Mouse (Mus musculus): Measurements from ENCODE around the gene 4930522L14Rik. TPM values are rescaled to one million over a fixed set of nuclear protein-coding genes. Genes with fewer than 3 reads are reported as not detected.
"Not testable (repeated sequence)": the region's sequence is repeated elsewhere in the genome, so short reads cannot be mapped to it uniquely, and the experiment has no call there.

Gene 4930522L14Rik
- polyA plus RNA-seq (2015; fragmentation: Nextera tagmentation; extraction: Ambion mirVana) = 3.4 and 4.3 TPM in 2 replicates

DNA sequence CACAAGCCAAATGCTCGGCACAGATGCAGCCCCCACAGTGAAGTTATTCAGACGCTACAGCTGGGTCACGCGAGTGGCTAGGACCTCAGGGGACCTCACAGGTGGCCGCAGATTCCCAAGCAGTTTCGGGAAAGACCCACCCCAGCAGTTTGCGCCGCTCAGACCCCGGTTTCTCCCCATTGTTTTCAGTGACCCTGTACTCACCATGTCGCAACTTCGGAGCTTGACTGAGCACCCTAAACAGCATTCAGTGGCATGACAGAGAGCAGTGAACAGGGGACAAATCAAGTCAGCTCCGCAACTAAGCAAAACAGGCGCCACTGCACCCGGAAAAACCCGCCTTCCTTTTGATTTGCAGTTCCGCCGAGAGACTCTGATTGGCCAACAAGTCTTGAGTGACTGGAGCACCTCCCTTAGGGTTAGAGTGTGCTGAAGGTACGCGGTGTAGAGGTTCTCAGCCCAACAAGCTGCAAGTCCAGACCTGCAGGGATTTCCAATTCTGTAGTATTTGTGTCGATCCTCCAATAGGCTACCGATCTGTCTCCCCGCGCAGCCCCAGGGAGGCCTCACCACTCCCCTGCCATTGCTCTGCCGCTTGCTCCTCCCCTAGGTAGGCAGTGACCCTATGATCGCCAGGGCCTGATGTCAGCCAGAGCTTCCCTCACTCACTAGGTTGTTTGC lies at the start of gene 4930522L14Rik:
Gene 4930522L14Rik, minus strand, starts transcription at position 496 of the 681 bp plus-strand sequence.
- under 1% methylated on average over 25 of the region's 25 CpGs for WGBS
- H3K9me3 ChIP-seq; H3K36me3 ChIP-seq (replicated peaks); H3K27ac ChIP-seq; H3K27me3 ChIP-seq (replicated peaks); H3K4me1 ChIP-seq: not testable (repeated sequence)
- H3K9ac ChIP-seq = peak within 1 kb of the TSS; percentile 51
- H3K4me2 ChIP-seq = peak within 1 kb of the TSS; percentile 76
- H3K4me3 ChIP-seq = peak within 1 kb of the TSS; percentile 60
- peak; percentile 98 for ATAC-seq (replicated peaks)

DNA sequence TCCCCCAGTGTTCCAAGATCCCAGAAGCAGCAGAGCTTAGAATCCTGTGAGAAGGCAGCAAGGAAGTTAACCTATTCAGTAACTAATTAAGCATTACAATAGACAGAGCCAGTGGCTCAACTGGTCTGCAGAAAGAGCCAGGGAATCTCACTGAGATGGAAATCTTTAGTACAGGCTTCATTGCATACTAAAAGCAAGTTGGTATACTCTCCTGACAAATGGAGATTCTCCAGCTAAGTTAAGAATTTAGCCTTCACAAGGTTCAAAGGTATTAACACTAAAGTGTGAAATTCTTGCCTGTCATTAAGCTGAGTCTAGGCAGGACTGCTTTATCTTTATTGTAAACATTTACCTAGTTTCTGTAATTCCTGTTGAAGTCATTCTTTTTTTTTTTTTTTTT lies 49.8 kb upstream of the 4930522L14Rik start:
- H3K27ac ChIP-seq; H3K4me3 ChIP-seq; H3K4me2 ChIP-seq; H3K36me3 ChIP-seq (replicated peaks); ATAC-seq (replicated peaks); H3K4me1 ChIP-seq; H3K27me3 ChIP-seq (replicated peaks); H3K9me3 ChIP-seq; H3K9ac ChIP-seq: not testable (repeated sequence)

DNA sequence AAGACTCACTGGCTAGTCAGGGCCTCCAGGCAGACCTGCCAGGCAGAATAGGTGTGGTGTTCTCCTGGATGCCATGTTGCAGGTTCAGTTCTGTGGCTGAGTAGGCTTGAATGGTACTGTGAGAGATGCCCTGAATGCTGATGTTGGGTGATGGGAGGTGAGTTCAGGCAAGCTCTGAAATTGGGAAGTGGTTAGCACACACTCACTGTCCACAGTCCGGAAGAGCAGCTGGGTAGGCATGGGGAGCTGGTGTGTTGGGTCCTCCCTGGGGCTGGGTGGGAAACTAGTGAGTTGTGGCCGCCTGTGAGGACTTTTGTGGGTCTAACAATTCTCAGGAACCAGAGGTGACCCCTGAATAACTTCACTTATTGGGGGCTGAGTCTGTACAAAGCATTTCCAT lies 48.3 kb upstream of the 4930522L14Rik start:
- not testable (repeated sequence) for ATAC-seq (replicated peaks); H3K4me3 ChIP-seq; H3K4me2 ChIP-seq; H3K4me1 ChIP-seq; H3K9me3 ChIP-seq; H3K27me3 ChIP-seq (replicated peaks); H3K36me3 ChIP-seq (replicated peaks); H3K27ac ChIP-seq; H3K9ac ChIP-seq
- 65% methylated on average over 2 of the region's 2 CpGs for WGBS

DNA sequence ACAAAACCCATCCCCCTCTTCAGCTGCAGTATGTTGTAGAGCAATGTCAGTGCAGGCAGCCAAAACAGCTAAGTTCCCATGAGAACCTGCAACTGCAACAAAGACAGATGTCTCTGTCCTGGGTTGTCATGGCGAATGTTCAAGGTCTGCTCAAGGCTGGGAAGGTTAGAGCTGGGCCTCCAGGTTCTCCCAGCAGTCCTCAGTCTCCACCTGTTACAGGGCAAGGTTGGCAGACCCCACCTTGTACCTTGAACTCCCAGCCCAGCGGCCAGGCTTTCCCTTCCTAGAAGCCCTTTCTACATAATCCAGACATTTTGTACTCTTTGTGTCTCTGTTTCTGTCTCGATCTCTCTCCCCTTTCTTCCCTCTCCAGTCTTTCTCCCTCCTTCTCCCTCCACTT lies 45.3 kb upstream of the 4930522L14Rik start:
- H3K4me3 ChIP-seq; H3K27me3 ChIP-seq (replicated peaks); H3K4me1 ChIP-seq; H3K36me3 ChIP-seq (replicated peaks); H3K9me3 ChIP-seq; H3K4me2 ChIP-seq; H3K9ac ChIP-seq; ATAC-seq (replicated peaks); H3K27ac ChIP-seq: not testable (repeated sequence)
- WGBS = 89% methylated on average over 3 of the region's 3 CpGs

DNA sequence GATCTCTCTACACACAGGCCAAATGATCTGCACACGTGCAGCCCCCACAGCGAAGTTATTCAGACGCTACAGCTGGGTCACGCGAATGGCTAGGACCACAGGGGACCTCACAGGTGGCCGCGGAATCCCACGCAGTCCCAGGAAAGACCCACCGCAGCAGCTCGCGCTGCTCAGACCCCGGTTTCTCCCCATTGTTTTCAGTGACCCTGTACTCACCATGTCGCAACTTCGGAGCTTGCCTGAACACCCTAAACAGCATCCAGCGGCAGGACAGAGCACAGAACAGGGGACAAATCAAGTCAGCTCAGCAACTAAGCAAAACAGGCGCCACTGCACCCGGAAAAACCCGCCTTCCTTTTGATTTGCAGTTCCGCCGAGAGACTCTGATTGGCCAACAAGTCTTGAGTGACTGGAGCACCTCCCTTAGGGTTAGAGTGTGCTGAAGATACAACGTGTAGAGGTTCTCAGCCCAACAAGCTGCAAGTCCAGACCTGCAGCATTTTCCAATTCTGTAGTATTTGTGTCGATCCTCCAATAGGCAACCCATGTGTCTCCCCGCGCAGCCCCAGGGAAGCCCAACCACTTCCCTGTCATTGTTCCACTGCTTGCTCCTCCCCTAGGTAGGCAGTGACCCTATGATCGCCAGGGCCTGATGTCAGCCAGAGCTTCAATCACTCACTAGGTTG lies 44.4 kb upstream of the 4930522L14Rik start:
- ATAC-seq (replicated peaks) = peak; percentile 97
- Histone ChIP-seq H3K9ac (peak overlapping the region; percentile 49), H3K4me3 (peak overlapping the region; percentile 61), H3K4me2 (peak overlapping the region; percentile 80)
- H3K27ac ChIP-seq; H3K27me3 ChIP-seq (replicated peaks); H3K36me3 ChIP-seq (replicated peaks); H3K4me1 ChIP-seq; H3K9me3 ChIP-seq: not testable (repeated sequence)
- WGBS = 2% methylated on average over 25 of the region's 25 CpGs

DNA sequence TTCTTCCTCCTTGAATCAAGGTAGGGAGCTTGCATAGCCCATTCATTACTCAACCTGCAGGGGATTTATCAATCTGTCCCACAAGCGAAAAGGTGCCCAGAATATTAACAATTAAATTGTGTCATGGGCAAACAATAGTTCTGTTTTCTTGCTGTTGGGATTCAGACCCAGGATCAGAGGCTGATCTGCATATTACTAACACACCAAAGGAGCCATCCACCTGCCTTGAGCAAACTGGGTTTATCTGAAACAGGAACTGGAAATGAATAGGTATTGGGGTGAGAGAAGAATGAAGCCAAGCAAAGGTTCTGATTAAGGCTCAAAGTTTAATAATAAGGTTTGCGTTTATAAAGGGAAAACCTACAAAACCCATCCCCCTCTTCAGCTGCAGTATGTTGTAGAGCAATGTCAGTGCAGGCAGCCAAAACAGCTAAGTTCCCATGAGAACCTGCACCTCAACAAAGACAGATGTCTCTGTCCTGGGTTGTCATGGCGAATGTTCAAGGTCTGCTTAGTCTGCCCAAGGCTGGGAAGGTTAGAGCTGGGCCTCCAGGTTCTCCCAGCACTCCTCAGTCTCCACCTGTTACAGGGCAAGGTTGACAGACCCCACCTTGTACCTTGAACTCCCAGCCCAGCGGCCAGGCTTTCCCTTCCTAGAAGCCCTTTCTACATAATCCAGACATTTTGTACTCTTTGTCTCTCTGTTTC lies 541 bp upstream of the 4930522L14Rik start:
- H3K27ac ChIP-seq; H3K36me3 ChIP-seq (replicated peaks); H3K27me3 ChIP-seq (replicated peaks); H3K4me1 ChIP-seq; H3K9me3 ChIP-seq; H3K9ac ChIP-seq: not testable (repeated sequence)
- peak overlapping the region; percentile 60 for H3K4me3 ChIP-seq
- peak overlapping the region; percentile 76 for H3K4me2 ChIP-seq
- ATAC-seq (replicated peaks) = peak; percentile 48; the same call in 1 of the 2 replicates
- 63% methylated on average over 4 of the region's 4 CpGs for WGBS

DNA sequence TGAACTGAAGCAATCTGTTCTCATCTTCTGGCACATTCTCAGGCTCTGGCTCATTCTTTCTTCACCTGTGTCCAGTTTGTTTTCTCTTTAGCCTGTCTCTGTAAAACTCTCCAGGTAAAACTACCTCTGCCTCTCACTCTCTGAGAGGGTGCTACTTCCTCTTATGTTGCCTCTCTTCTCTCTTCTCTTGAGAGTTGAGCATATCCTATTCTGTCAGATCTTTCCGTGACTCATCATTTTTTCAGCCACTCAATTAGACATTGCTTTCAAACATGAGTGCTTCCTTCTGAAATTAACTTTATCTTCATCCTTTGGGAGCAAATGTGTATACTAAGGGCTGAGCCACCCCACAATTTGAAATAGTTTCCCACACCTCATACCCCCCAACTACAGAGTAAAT lies 6.6 kb downstream of the 4930522L14Rik start:
- peaks cover 14% of the 10 kb centered on the region; the same call in 1 of the 2 replicates for H3K9me3 ChIP-seq
- not testable (repeated sequence) for H3K4me2 ChIP-seq; H3K36me3 ChIP-seq (replicated peaks); H3K27ac ChIP-seq; H3K4me1 ChIP-seq; ATAC-seq (replicated peaks); H3K4me3 ChIP-seq; H3K9ac ChIP-seq; H3K27me3 ChIP-seq (replicated peaks)
- 90% methylated on average over 1 of the region's 1 CpGs for WGBS

DNA sequence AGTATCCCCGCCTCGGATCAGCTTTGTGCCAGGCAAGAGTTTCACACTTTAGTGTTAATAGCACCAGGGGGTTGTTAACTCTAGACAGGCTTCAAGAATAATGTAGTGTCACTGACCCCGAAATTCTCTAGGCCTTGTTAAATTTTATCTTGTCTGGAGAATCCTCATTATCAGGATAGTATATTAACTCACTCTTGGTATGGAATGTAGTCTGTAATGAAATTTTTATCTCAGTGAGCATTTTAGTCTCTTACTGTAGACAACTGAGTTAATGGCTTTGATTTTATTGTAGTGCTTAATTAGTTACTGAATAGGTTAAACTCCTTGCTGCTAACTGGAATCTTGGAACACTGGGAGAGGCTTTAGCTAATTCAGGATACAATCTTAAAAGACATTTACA lies 34.3 kb downstream of the 4930522L14Rik start:
- H3K4me3 ChIP-seq; H3K27ac ChIP-seq; H3K27me3 ChIP-seq (replicated peaks); H3K36me3 ChIP-seq (replicated peaks); H3K9ac ChIP-seq; H3K9me3 ChIP-seq; ATAC-seq (replicated peaks); H3K4me1 ChIP-seq; H3K4me2 ChIP-seq: not testable (repeated sequence)
- WGBS = 84% methylated on average over 3 of the region's 3 CpGs

DNA sequence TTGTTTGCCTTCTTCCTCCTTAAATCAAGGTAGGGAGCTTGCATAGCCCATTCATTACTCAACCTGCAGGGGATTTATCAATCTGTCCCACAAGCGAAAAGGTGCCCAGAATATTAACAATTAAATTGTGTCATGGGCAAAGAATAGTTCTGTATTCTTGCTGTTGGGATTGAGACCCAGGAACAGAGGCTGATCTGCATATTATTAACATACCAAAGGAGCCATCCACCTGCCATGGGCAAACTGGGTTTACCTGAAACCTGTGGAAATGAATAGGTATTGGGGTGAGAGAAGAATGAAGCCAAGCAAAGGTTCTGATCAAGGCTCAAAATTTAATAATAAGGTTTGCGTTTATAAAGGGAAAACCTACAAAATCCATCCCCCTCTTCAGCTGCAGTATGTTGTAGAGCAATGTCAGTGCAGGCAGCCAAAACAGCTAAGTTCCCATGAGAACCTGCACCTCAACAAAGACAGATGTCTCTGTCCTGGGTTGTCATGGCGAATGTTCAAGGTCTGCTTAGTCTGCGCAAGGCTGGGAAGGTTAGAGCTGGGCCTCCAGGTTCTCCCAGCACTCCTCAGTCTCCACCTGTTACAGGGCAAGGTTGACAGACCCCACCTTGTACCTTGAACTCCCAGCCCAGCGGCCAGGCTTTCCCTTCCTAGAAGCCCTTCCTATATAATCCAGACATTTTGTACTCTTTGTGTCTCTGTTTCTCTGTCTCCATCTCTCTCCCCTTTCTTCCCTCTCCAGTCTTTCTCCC lies 60.3 kb downstream of the 4930522L14Rik start:
- peak overlapping the region; percentile 67 for H3K27ac ChIP-seq
- H3K4me2 ChIP-seq = peak overlapping the region; percentile 80
- H3K9me3 ChIP-seq; H3K36me3 ChIP-seq (replicated peaks); H3K27me3 ChIP-seq (replicated peaks); H3K4me1 ChIP-seq: not testable (repeated sequence)
- peak overlapping the region; percentile 52 for H3K4me3 ChIP-seq
- ATAC-seq (replicated peaks) = peak; percentile 57
- 52% methylated on average over 5 of the region's 5 CpGs for WGBS
- peak overlapping the region; percentile 51; the same call in 1 of the 2 replicates for H3K9ac ChIP-seq

DNA sequence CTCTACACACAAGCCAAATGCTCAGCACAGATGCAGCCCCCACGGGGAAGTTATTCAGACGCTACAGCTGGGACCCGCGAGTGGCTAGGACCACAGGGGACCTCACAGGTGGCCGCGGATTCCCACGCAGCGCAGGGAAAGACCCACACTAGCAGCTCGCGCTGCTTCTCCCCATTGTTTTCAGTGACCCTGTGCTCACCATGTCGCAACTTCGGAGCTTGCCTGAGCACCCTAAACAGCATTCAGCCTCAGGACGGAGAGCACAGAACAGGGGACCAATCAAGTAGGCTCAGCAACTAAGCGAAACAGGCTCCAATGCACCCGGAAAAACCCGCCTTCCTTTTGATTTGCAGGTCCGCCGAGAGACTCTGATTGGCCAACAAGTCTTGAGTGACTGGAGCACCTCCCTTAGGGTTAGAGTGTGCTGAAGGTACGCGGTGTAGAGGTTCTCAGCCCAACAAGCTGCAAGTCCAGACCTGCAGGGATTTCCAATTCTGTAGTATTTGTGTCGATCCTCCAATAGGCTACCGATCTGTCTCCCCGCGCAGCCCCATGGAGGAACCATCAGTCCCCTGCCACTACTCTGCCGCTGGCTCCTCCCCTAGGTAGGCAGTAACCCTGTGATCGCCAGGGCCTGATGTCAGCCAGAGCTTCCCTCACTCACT lies 61.0 kb downstream of the 4930522L14Rik start, which contains the start of gene 5430403G16Rik:
Gene 5430403G16Rik, minus strand, starts transcription at position 505 of the 665 bp plus-strand sequence.
- Histone ChIP-seq H3K4me2 (peak within 1 kb of the TSS; percentile 80), H3K4me3 (peak within 1 kb of the TSS; percentile 52), H3K27ac (peak within 1 kb of the TSS; percentile 67), H3K9ac (peak within 1 kb of the TSS; percentile 51)
- H3K27me3 ChIP-seq (replicated peaks); H3K36me3 ChIP-seq (replicated peaks); H3K9me3 ChIP-seq; H3K4me1 ChIP-seq: not testable (repeated sequence)
- WGBS = under 1% methylated on average over 26 of the region's 26 CpGs
- peak; percentile 98 for ATAC-seq (replicated peaks)

Data from midbrain, embryonic 15.5 days (tissue).